Comparison of ENCODE assay signal across 8 mouse cellular contexts in the genomic region with DNA sequence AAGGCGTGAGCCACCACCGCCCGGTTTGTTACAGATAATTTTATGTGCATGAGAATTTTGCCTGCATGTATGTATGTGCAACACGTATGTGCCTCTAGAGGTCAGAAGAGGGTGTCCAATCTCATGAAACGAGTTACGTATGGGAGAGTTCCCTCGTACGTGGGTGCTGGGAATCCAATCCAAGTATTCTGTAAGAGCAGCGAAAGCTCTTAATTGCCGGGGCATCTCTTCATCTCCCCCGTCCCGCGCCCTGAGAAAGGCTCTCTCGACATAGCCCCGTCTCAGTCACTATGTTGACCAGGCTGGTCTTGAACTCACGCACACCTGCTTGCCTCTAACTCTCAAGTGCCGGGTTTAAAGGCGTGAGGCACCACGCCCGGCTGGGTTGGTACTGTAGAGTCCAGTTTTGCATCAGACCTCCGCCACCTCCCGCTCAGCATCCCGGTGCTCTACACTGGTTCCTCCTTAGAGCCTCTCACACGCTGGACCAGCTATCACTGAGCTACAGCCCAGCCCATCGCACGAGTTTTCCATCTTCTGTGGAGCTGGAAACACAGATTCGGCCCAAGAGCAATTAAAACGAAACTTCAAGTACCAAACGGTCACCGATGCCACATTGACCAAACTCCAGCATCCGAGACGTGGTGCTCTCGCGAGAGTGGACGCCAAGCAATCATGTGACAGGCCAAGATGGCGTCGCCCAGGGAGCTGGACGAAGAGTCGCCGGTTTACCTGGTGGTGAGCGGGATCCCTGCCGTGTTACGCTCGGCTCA. TPM values are rescaled to one million over a fixed set of nuclear protein-coding genes. Genes with fewer than 3 reads are reported as not detected.
A peak's percentile ranks its signal among the peaks of the same experiment; 100 is the strongest.
DNase-seq lines count a peak whose midpoint lies in the region; ATAC-seq and TF ChIP-seq lines count a peak whose summit lies in the region.

A gene (plus strand): TSS at position 676 of the 773 bp plus-strand sequence.

- no peak for ATAC-seq in Patski
- peak; percentile 92 for ATAC-seq in hindbrain, embryonic 15.5 days (ENCODE audit: low FRiP score, low read depth)

- peak within 1 kb of the TSS; percentile 82 for H3K27ac ChIP-seq in hindbrain, embryonic 15.5 days (replicated peaks)

- TF ChIP-seq CTCF in Patski (IDR thresholded peaks at IDR 0.05): no peak

- CTCF ChIA-PET in Patski (lab: Charles Lee): interaction anchor here (1.3 kb wide), 1 partner anchor 45 kb away, joined by 3 read pairs; no protein-coding TSS in a partner anchor

- H3K4me1 ChIP-seq in hindbrain, embryonic 15.5 days (replicated peaks): peaks cover 17% of the 10 kb centered on the region

- H3K27me3 ChIP-seq in Patski: no peaks in the 10 kb centered on the region
- no peaks in the 10 kb centered on the region for H3K27me3 ChIP-seq in hindbrain, embryonic 15.5 days

- WGBS in hindbrain, embryonic 15.5 days: 6% methylated on average over 44 of the region's 44 CpGs

- peak within 1 kb of the TSS; percentile 92 for H3K4me3 ChIP-seq in hindbrain, embryonic 15.5 days

- H3K9ac ChIP-seq in hindbrain, embryonic 15.5 days: peak within 1 kb of the TSS; percentile 80

- POLR2A ChIA-PET in Patski (lab: Charles Lee): interaction anchor here (0.9 kb wide), 2 partner anchors 53 to 263 kb away, joined by 3 to 4 read pairs; no protein-coding TSS in a partner anchor

- DNase-seq in Patski (ENCODE audit: low read depth, low spot score): peak; percentile 71
- DNase-seq in cerebellum, postnatal 14 days: peak; percentile 95
- peak; percentile 76 to 85 for DNase-seq in frontal cortex, postnatal 25 days (ENCODE audit: low spot score in 2 of 2)
- peak; percentile 84 for DNase-seq in left cerebral cortex, adult 11 months (ENCODE audit: low spot score)
- DNase-seq in lung, postnatal 4 days: peak; percentile 93 to 94
- peak; percentile 90 for DNase-seq in retina, postnatal 7 days (ENCODE audit: low read depth, low spot score)
- DNase-seq in urinary bladder, adult 2 months (ENCODE audit: low spot score): peak; percentile 81

- H3K4me2 ChIP-seq in hindbrain, embryonic 15.5 days: peak within 1 kb of the TSS; percentile 75

- H3K36me3 ChIP-seq in hindbrain, embryonic 15.5 days: peaks cover 13% of the 10 kb centered on the region

- H3K9me3 ChIP-seq in hindbrain, embryonic 15.5 days: no peaks in the 10 kb centered on the region

- in situ Hi-C loops in Patski (cut with MboI; ENCODE audit: low pct_unique_long_range_greater_than_20kb): no loop called here

RNA-seq across cellular contexts. Expression of the gene that starts here (rescaled TPM):
- polyA plus RNA-seq in Patski (2021): 7.1 TPM
- polyA plus RNA-seq in hindbrain, embryonic 15.5 days (2015; fragmentation: Nextera tagmentation; extraction: Ambion mirVana): 7.1 and 8.6 TPM in 2 replicates
- 4.5 and 4.6 TPM in 2 replicates for polyA plus RNA-seq in urinary bladder, adult 2 months (2012; rRNA removed)
